Comparison of ENCODE assay signal across 12 mouse cellular contexts in genomic region chr8:94735426-94736094, GRCm38 (mm10). TPM values are rescaled to one million over a fixed set of nuclear protein-coding genes. Genes with fewer than 3 reads are reported as not detected.
DNase-seq lines count a peak whose midpoint lies in the region; ATAC-seq and TF ChIP-seq lines count a peak whose summit lies in the region.
"Had no signal": no experiment of that assay in that cellular context is flagged by ENCODE, and none has a peak within 500 bp of the region (broad histone marks: within the 10 kb centered on the region; RNA-seq: fewer than 3 reads in every experiment).

No protein-coding gene starts in this region.

- no peak for TF ChIP-seq EP300 in lung, postnatal 0 days (IDR thresholded peaks at IDR 0.05)

- H3K27me3 ChIP-seq in lung, postnatal 0 days (replicated peaks; ENCODE audit: insufficient read depth, low read length) = no peaks in the 10 kb centered on the region
- H3K27me3 ChIP-seq: limb, embryonic 15.5 days; stomach, embryonic 15.5 days had no signal

- H3K27ac ChIP-seq in lung, postnatal 0 days (ENCODE audit: low read length) = no peak overlapping the region; the same call in 1 of the 2 replicates
- H3K27ac ChIP-seq: limb, embryonic 15.5 days; stomach, embryonic 15.5 days had no signal

- peak overlapping the region; percentile 22; the same call in 1 of the 2 replicates for H3K4me2 ChIP-seq in lung, postnatal 0 days (replicated peaks; ENCODE audit: low read depth, low read length)
- H3K4me2 ChIP-seq: limb, embryonic 15.5 days; stomach, embryonic 15.5 days had no signal

- peak; percentile 32 for ATAC-seq in activated CD4-positive, CD25-positive, alpha-beta regulatory T cell, adult 4 months
- ATAC-seq in lung, postnatal 0 days = peak; percentile 76; the same call in 1 of the 2 replicates

- WGBS in lung, postnatal 0 days = 40% methylated on average over 5 of the region's 5 CpGs

- H3K4me1 ChIP-seq in lung, postnatal 0 days (ENCODE audit: insufficient read depth, low read depth, low read length) = no peaks in the 10 kb centered on the region
- H3K4me1 ChIP-seq: stomach, embryonic 15.5 days had no signal

- TF ChIP-seq CTCF in lung, postnatal 0 days (IDR thresholded peaks at IDR 0.05) = no peak

- H3K9ac ChIP-seq in lung, postnatal 0 days (replicated peaks; ENCODE audit: low read depth) = no peak overlapping the region
- H3K9ac ChIP-seq: limb, embryonic 15.5 days; stomach, embryonic 15.5 days had no signal

- H3K9me3 ChIP-seq in lung, postnatal 0 days (ENCODE audit: low read length) = no peaks in the 10 kb centered on the region
- H3K9me3 ChIP-seq: limb, embryonic 15.5 days; stomach, embryonic 15.5 days had no signal

- DNase-seq in adrenal gland, adult (ENCODE audit: inconsistent age in 2 of 2, low spot score in 1 of 2) = peak; percentile 39 to 74
- no peak for DNase-seq in adrenal gland, adult 18-20 months (ENCODE audit: low spot score in 2 of 2)
- DNase-seq in heart, postnatal 10 days = peak; percentile 34 to 39
- DNase-seq in lung, postnatal 0 days (ENCODE audit: low spot score) = peak; percentile 65
- no peak for DNase-seq in layer of hippocampus, postnatal 14 days (ENCODE audit: low spot score in 2 of 2)
- no peak for DNase-seq in left cerebral cortex, postnatal 36 days (ENCODE audit: low spot score in 2 of 2)
- no peak for DNase-seq in ovary, postnatal 14 days (ENCODE audit: low spot score)

- intact Hi-C loops in heart, postnatal 10 days (cut with DNase I) = no loop called here
- intact Hi-C loops in left cerebral cortex, postnatal 36 days (cut with DNase I) = no loop called here

- no peaks in the 10 kb centered on the region for H3K36me3 ChIP-seq in lung, postnatal 0 days (ENCODE audit: insufficient read depth, low read length)
- H3K36me3 ChIP-seq: limb, embryonic 15.5 days; stomach, embryonic 15.5 days had no signal

- H3K4me3 ChIP-seq in lung, postnatal 0 days (ENCODE audit: low read depth, low read length) = no peak overlapping the region
- H3K4me3 ChIP-seq: limb, embryonic 15.5 days; stomach, embryonic 15.5 days had no signal

RNA-seq across cellular contexts. Expression of gene Ccl22, which starts 9.8 kb away (rescaled TPM):
- total RNA-seq in adrenal gland, adult 18-20 months (2021) = under 1 TPM in 1 of 2 experiments, not detected in 1; 0.60 TPM
- polyA plus RNA-seq in activated CD4-positive, CD25-positive, alpha-beta regulatory T cell, adult 4 months (2017; shearing (Covaris generic)) = under 1 TPM in 1 of 2 experiments, not detected in 1; 0.34 TPM
- total RNA-seq in heart, postnatal 10 days (2021) = not detected
- polyA plus RNA-seq in lung, postnatal 0 days (2015; fragmentation: Nextera tagmentation; extraction: Ambion mirVana) = 0.45 TPM in 2 replicates
- total RNA-seq in layer of hippocampus, postnatal 14 days (2021) = under 1 TPM; 0.17 to 0.18 TPM
- under 1 TPM in 1 of 2 experiments, not detected in 1; 0.17 TPM for total RNA-seq in left cerebral cortex, postnatal 36 days (2021)
- polyA plus RNA-seq: C2C12; embryonic facial prominence, embryonic 11.5 days; limb, embryonic 15.5 days; stomach, embryonic 15.5 days had no signal

RNA-seq across cellular contexts. Expression of gene Cx3cl1, which starts 36.2 kb away (rescaled TPM):
- total RNA-seq in adrenal gland, adult 18-20 months (2021) = 10 to 100 TPM; 31.3 to 35.4 TPM
- not detected for polyA plus RNA-seq in activated CD4-positive, CD25-positive, alpha-beta regulatory T cell, adult 4 months (2017; shearing (Covaris generic))
- total RNA-seq in heart, postnatal 10 days (2021) = 1 to 10 TPM; 3.4 to 3.9 TPM
- polyA plus RNA-seq in lung, postnatal 0 days (2015; fragmentation: Nextera tagmentation; extraction: Ambion mirVana) = 8.3 and 10.7 TPM in 2 replicates
- total RNA-seq in layer of hippocampus, postnatal 14 days (2021) = 100 to 1,000 TPM; 458 to 482 TPM
- total RNA-seq in left cerebral cortex, postnatal 36 days (2021) = 100 to 1,000 TPM; 622 to 723 TPM

RNA-seq across cellular contexts. Expression of gene Pllp, which starts 39.5 kb away (rescaled TPM):
- under 1 TPM; 0.46 to 0.93 TPM for total RNA-seq in adrenal gland, adult 18-20 months (2021)
- polyA plus RNA-seq in activated CD4-positive, CD25-positive, alpha-beta regulatory T cell, adult 4 months (2017; shearing (Covaris generic)) = under 1 TPM in 1 of 2 experiments, not detected in 1; 0.24 TPM
- 1 to 10 TPM in 1 of 2 experiments, under 1 TPM in 1; 0.72 to 1.1 TPM for total RNA-seq in heart, postnatal 10 days (2021)
- 22.8 and 29.1 TPM in 2 replicates for polyA plus RNA-seq in lung, postnatal 0 days (2015; fragmentation: Nextera tagmentation; extraction: Ambion mirVana)
- 10 to 100 TPM; 60.7 to 66.1 TPM for total RNA-seq in layer of hippocampus, postnatal 14 days (2021)
- total RNA-seq in left cerebral cortex, postnatal 36 days (2021) = 10 to 100 TPM; 29.0 to 58.2 TPM

Comparison
In these comparisons a context has a peak if more than half of its experiments do, and no peak if none do; other contexts are left out.
1. DNase-seq: peak in adrenal gland, adult (2 of 2), heart, postnatal 10 days (2 of 2) and lung, postnatal 0 days (single experiment); none in adrenal gland, adult 18-20 months (0 of 2), layer of hippocampus, postnatal 14 days (0 of 2), left cerebral cortex, postnatal 36 days (0 of 2) and ovary, postnatal 14 days (single experiment).
2. RNA of gene Cx3cl1, which starts 36.2 kb away (total RNA-seq): 622 to 723 TPM in left cerebral cortex, postnatal 36 days and 458 to 482 TPM in layer of hippocampus, postnatal 14 days; 31.3 to 35.4 TPM in adrenal gland, adult 18-20 months and 3.4 to 3.9 TPM in heart, postnatal 10 days; every median in the first group is over 10 times any median in the second.
3. RNA of gene Pllp, which starts 39.5 kb away (total RNA-seq): 60.7 to 66.1 TPM in layer of hippocampus, postnatal 14 days and 29.0 to 58.2 TPM in left cerebral cortex, postnatal 36 days; 0.72 to 1.1 TPM in heart, postnatal 10 days and 0.46 to 0.93 TPM in adrenal gland, adult 18-20 months; every median in the first group is over 10 times any median in the second.